Mouse (Mus musculus): Measurements from ENCODE around the gene Traf3.

DNA sequence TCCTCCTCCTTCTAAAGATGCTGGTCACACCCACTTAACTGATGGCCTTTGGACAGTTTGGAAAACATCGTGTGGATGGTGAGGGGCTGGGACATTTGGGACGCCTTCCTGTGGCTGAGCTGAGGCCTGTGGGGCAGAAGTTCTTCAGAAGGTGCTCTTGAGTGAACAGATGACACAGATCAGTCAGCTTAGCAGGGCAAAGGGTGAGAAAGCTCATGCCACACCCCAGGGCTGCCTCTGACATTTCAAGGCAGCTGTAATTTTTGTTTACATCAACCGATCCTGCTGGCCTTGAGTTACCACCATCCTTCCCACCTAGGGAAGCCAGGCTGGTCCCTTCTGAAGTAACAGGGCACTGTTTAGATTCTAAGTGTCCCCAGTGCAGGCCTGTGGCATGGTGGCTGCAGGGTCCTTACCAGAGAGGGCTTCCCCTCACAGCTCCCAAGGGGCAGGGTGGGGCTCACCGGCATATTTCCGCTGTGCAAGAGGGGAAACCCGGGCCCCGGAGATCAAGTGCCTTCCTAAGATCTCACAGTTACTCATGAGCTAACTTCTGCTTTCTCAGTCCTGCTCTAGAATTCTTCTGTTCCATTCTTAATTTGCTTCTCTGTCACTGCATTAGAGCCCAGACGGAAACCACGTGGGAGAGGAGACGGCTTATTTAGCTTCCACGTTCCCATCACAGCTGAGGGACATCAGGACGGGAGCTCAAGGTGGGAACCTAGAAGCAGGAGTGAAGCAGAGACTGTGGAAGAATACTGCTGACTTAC, 6.3 kb upstream of the Traf3 start:
- no peak for TF ChIP-seq POLR2A (IDR thresholded peaks at IDR 0.05; ENCODE audit: low read depth, low read length)
- no peak for TF ChIP-seq CTCF (IDR thresholded peaks at IDR 0.05; ENCODE audit: borderline replicate concordance, insufficient read depth, low read length)

Measured in embryonic fibroblast, embryonic 13.5 days (primary cell).